Mouse (Mus musculus): Measurements from ENCODE around the gene Btg2.

- TF ChIP-seq CTCF (IDR thresholded peaks at IDR 0.05; ENCODE audit: control insufficient read depth, insufficient read depth, insufficient read length) (no peak), MAX (IDR thresholded peaks at IDR 0.05) (no peak), MYOG (IDR thresholded peaks at IDR 0.05; ENCODE audit: control insufficient read depth, extremely low read depth, insufficient read length) (no peak), FOSL1 (IDR thresholded peaks at IDR 0.05; ENCODE audit: insufficient read depth, low read length, poor library complexity, severe bottlenecking) (no peak), CEBPB (IDR thresholded peaks at IDR 0.05; ENCODE audit: low read depth) (no peak), MYOD1 (IDR thresholded peaks at IDR 0.05; ENCODE audit: control insufficient read depth, insufficient read length, low read depth) (no peak), USF1 (IDR thresholded peaks at IDR 0.05; ENCODE audit: low read depth) (no peak)
These were observed 35.1 kb upstream of the Btg2 start for GRCm38 (mm10) chr1:134114018-134114417.
